Mouse (Mus musculus): ENCODE data around the gene Tas1r1.

Gene Tas1r1

GRCm38 (mm10) chr4:151988342-151989109, 49.8 kb downstream of the Tas1r1 start, which contains the start of gene Thap3:
Thap3 (minus strand) TSS chr4:151988997.
- DNase-seq (ENCODE audit: low spot score in 2 of 2) = peak; percentile 59 to 61

DNA sequence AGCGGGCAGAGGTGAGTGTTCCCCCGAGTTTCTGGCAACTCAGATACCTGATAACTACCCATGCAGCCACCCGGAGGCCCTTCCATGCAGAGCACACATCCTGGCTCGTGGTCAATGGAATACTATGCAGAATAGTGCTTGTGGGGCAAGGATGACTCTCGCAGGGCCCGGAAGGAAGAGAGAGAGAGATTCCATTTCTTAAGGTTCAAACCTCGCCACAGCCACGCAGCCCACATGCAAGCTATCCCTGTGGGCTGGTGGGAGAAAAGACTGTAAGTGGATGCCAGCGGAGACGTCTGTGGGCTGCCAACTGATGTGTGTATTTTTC, 50.4 kb downstream of the Tas1r1 start:
- no peak for DNase-seq (ENCODE audit: low spot score in 2 of 2)

GRCm38 (mm10) chr4:151986650-151987049, 51.7 kb downstream of the Tas1r1 start:
- no peak for DNase-seq (ENCODE audit: low spot score in 2 of 2)

- no peak for DNase-seq (ENCODE audit: low spot score in 2 of 2)
Observed at GRCm38 (mm10) chr4:151985886-151986285, 52.5 kb downstream of the Tas1r1 start.

DNA sequence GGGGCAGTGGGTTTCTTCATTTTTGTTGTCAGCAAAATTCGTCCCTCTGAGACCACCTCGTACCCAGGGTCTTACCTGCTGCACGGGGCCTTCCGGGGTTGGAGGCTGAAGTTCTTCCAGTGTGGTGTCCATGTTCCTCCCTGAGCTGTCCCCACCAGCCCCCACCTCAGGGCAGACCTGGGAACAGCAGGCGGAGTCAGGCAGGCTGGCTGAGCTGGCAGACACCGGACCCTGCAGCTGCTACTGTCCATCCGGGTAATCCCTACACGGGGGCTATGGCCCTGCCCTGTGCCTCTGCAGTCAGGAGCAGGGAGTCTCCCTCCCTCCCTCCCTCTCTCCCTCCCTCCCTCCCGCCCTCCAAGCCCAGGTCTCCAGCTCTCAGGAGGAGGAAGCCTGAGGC, 54.8 kb downstream of the Tas1r1 start:
- DNase-seq (ENCODE audit: low spot score in 2 of 2) = no peak

- DNase-seq (ENCODE audit: low spot score in 2 of 2) = no peak
Observed at GRCm38 (mm10) chr4:151983043-151983442, 55.3 kb downstream of the Tas1r1 start.

DNA sequence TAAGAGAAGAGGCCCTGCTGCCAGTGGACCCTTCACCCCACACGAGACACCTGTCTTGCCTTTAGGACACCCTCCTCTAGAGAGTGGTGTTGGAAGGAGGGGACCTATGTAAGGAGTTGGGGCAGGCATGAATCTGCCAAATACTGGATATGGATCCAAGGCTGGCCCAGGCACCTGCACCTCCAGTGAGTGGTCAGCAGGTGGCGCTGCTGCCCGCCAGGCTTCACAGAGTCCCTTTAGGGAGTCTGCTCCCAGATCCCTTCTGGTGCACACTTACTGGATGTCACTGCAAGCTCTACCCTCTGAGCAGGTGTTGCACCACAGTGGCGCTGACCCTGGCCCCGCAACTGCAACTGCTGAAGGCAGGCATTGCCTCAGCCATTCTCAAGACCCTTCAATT, 57.0 kb downstream of the Tas1r1 start:
- DNase-seq (ENCODE audit: low spot score in 2 of 2) = peak; percentile 62 to 75

DNA sequence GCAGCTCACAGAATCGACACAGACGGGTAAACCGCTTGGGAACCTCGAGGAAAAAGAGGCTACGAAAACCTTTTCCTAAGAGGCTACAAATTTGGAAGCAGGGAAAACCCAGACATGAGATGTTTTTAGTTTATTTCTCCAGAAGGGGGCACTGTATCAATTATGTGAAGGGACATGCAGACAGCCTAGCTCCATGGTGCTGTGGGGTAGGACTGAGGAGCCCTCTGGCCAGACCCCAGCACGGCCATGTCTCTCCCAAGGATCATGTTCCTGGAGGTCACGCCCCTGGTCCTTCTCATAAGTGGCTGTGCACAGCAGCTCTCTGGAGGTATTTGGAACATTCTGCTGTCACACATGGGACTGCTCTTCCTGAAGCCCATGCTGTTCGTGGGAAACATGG, 57.7 kb downstream of the Tas1r1 start:
- DNase-seq (ENCODE audit: low spot score in 2 of 2) = no peak
